Mouse (Mus musculus) thymus, adult 2 months (tissue): ENCODE measurements around the gene Rab3c.

ENCODE experiments used
- CTCF ChIP-seq: fragments of 200-500 bp; IDR thresholded peaks from 2 replicates; pipeline ENCODE4 v1.5.1; 2012; ENCODE audit warnings: mild to moderate bottlenecking, control low read depth, low read length, moderate library complexity, borderline replicate concordance; ENCODE audit not compliant: control insufficient read depth, poor library complexity, insufficient read depth; ENCODE audit errors: extremely low read depth
- POLR2A ChIP-seq: fragments of 200-500 bp; IDR thresholded peaks from 2 replicates; pipeline ENCODE4 v1.6.1; 2012; ENCODE audit warnings: mild to moderate bottlenecking, low read length, control low read depth, moderate library complexity; ENCODE audit not compliant: control insufficient read depth, poor library complexity, insufficient read depth; ENCODE audit errors: extremely low read depth

- TF ChIP-seq CTCF (no peak), POLR2A (no peak)
Measured at GRCm38 (mm10) chr13:110093720-110094685, 186.8 kb downstream of the Rab3c start.
